Mouse (Mus musculus): ENCODE data around the gene Acp4. TPM values are rescaled to one million over a fixed set of nuclear protein-coding genes. Genes with fewer than 3 reads are reported as not detected.

The Acp4 gene
- total and polyA plus RNA-seq, 3 experiments: 0.57 TPM; not detected in 2

GRCm38 (mm10) chr7:44262791-44263643, 5.8 kb upstream of the Acp4 start (continued):
- TF ChIP-seq ZMIZ1 (IDR thresholded peaks at IDR 0.05; ENCODE audit: low read depth, low read length): no peak
- TF ChIP-seq PAX5 (IDR thresholded peaks at IDR 0.05; ENCODE audit: low read length): no peak
- peak; percentile 45 for TF ChIP-seq NRF1 (IDR thresholded peaks at IDR 0.05; ENCODE audit: low read depth, low read length)
- 0 out of 2 replicates have a peak, but pooled peaks have one; percentile 27 for TF ChIP-seq BHLHE40 (IDR thresholded peaks at IDR 0.05; ENCODE audit: low read depth, low read length)
- no peak for TF ChIP-seq JUN (IDR thresholded peaks at IDR 0.05; ENCODE audit: insufficient read depth, low read depth, low read length)
- TF ChIP-seq SMC3 (IDR thresholded peaks at IDR 0.05; ENCODE audit: low read depth, low read length): peak; percentile 93
- TF ChIP-seq ZC3H11A (IDR thresholded peaks at IDR 0.05; ENCODE audit: low read depth, low read length): peak; percentile 90
- TF ChIP-seq MYC (IDR thresholded peaks at IDR 0.05; ENCODE audit: low read depth, low read length): peak; percentile 65; the same call in 1 of the 2 replicates
- TF ChIP-seq POLR2A (IDR thresholded peaks at IDR 0.05; ENCODE audit: low read depth, low read length): no peak
- peak; percentile 75; the same call in 1 of the 2 replicates for TF ChIP-seq NELFE (IDR thresholded peaks at IDR 0.05; ENCODE audit: low read depth, low read length)
- peak; percentile 32; the same call in 1 of the 2 replicates for TF ChIP-seq MAX (IDR thresholded peaks at IDR 0.05; ENCODE audit: low read length)
- no peak for TF ChIP-seq KAT2A (IDR thresholded peaks at IDR 0.05; ENCODE audit: insufficient replicate concordance, low read length)
- peak; percentile 95 for TF ChIP-seq RAD21 (IDR thresholded peaks at IDR 0.05; ENCODE audit: low read depth, low read length)

DNA sequence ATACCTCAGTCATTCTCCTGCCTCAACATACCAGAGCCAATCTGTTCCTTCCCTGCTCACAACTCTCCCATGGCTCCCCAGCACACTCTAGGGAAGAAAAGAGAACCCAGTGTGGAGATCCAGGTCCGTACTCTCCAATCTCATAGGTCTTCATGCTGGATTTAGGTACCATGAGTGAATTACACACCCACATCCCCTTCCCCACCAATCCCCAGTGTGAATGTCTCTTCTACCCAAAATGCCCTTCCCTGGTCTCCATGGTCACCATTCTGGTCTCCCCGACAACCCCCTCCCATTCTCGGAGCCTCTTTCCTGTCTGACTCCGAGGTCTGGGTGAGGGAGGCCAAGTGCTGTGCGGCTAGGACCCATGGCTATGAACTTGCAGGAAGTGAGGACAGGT, 4.0 kb upstream of the Acp4 start, which contains the start of gene Gm15517:
Gm15517 (plus strand) TSS at position 301 of the 400 bp plus-strand sequence.
- H3K9ac ChIP-seq (ENCODE audit: insufficient read depth, low read depth): no peak within 1 kb of the TSS
- no peaks in the 10 kb centered on the region for H3K9me3 ChIP-seq (replicated peaks; ENCODE audit: low read length)
- peaks cover 21% of the 10 kb centered on the region for H3K27me3 ChIP-seq (replicated peaks)
- no peaks in the 10 kb centered on the region for H3K79me2 ChIP-seq (replicated peaks; ENCODE audit: control insufficient read depth, extremely low read depth, insufficient read depth, poor library complexity, severe bottlenecking)
- peaks cover 0 to 5% of the 10 kb centered on the region in 2 experiments; a peak in 2 of 4 replicates for H3K4me1 ChIP-seq (ENCODE audit: control insufficient read depth in 1 of 2, insufficient read depth in 2 of 2)
- H3K27ac ChIP-seq (ENCODE audit: insufficient read depth, low read depth): no peak within 1 kb of the TSS
- dilution Hi-C loops (cut with MboI; ENCODE audit: extremely low pct_ligation_motif_present, extremely low pct_unique_long_range_greater_than_20kb, low sequenced_read_pairs): no loop called here
- in situ Hi-C loops (cut with MboI; ENCODE audit: low pct_ligation_motif_present, low pct_unique_long_range_greater_than_20kb, low sequenced_read_pairs): loop anchor here (5.0 to 10.0 kb wide), 3 partner anchors 86 to 384 kb away; partner anchors contain the start of genes Emc10 and Fam71e1
- no peak for DNase-seq (ENCODE audit: extremely low read depth)
- no peaks in the 10 kb centered on the region for H3K36me3 ChIP-seq (replicated peaks in 1 of 2; ENCODE audit: control insufficient read depth in 1 of 2, insufficient read depth in 1 of 2, low read length in 1 of 2)
- TF ChIP-seq MAX (IDR thresholded peaks at IDR 0.05; ENCODE audit: low read length) (no peak), HCFC1 (IDR thresholded peaks at IDR 0.05; ENCODE audit: low read depth, low read length) (no peak), JUND (conservative IDR thresholded peaks at IDR 0.05; ENCODE audit: low read depth, low read length) (no peak), USF2 (conservative IDR thresholded peaks at IDR 0.05; ENCODE audit: low read depth, low read length) (no peak), E2F4 (IDR thresholded peaks at IDR 0.05; ENCODE audit: insufficient replicate concordance, low read depth, low read length) (no peak), CHD2 (IDR thresholded peaks at IDR 0.05; ENCODE audit: low read length) (no peak), BHLHE40 (IDR thresholded peaks at IDR 0.05; ENCODE audit: low read depth, low read length) (no peak), GABPA (IDR thresholded peaks at IDR 0.05; ENCODE audit: insufficient replicate concordance, low read depth, low read length) (no peak), ETS1 (conservative IDR thresholded peaks at IDR 0.05; ENCODE audit: low read depth, low read length) (no peak), NELFE (IDR thresholded peaks at IDR 0.05; ENCODE audit: low read depth, low read length) (no peak)
- H3K4me2 ChIP-seq (ENCODE audit: insufficient read depth, low read depth, poor library complexity, severe bottlenecking): no peak within 1 kb of the TSS
- H3K4me3 ChIP-seq (replicated peaks in 1 of 3; ENCODE audit: low read depth in 2 of 3, low read length in 2 of 3, poor library complexity in 1 of 3): no peak within 1 kb of the TSS
